Mouse (Mus musculus): Measurements from ENCODE around the gene Zfp287.

- TF ChIP-seq CTCF (IDR thresholded peaks at IDR 0.05; ENCODE audit: control insufficient read depth, insufficient read depth, insufficient replicate concordance, low read depth, low read length), result peak; percentile 15; the same call in 1 of the 2 replicates
- TF ChIP-seq POLR2A (IDR thresholded peaks at IDR 0.05; ENCODE audit: control insufficient read depth, low read depth, low read length), result no peak
Observed at GRCm38 (mm10) chr11:62746001-62746533, 14.4 kb upstream of the Zfp287 start.
